Mouse (Mus musculus): ENCODE measurements around the gene Eml3. TPM values are rescaled to one million over a fixed set of nuclear protein-coding genes. Genes with fewer than 3 reads are reported as not detected.
"Not testable (repeated sequence)": the region's sequence is repeated elsewhere in the genome, so short reads cannot be mapped to it uniquely, and the experiment has no call there.

Gene Eml3
- total and polyA plus RNA-seq, 3 experiments: 16.6 to 23.4 TPM; not detected in 1

DNA sequence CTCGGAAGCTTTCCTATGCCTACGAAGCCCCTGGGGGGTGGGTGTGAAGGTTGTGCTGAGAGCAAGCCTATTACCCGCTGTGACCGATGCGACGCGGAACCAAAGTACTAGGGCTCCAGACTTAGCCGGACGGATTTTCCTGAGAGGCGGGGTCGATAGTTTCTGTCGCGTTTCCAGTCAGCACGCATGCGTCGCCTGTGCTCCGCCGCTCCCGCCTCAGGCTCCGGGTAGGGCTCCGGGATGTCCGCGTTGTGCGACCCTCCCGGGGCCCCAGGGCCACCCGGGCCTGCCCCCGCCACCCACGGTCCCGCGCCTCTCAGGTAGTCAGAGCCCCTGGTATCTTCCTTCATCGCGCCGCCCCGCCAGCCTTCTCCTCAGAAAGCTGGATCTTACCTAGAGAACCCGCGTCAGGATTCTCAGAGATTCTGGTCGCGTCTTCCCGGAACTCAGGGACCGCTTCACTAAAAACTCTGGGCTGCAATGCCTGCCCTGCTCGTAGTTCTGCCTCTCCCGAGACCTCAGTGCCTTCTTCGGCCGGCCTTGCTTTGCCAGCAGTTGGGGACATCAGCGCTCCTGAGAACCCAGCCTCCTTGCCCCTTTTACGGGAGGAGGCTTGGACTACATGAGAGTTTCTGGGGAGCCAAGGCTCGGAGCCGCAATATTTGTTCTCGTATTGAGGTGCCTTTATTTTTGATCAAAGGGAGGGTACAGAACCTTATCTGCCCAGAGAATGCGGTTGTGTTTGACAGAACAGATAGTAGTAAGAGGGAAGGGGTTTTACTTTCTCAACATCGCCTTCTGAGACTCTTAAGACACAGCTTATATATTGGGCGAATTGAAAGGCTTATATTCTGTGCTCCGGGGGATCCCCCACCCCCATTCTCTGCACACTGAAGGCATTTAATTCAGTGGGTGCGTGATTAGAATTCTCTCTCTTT is 36.3 kb upstream of the Eml3 start, which contains the start of gene Ints5 (continued):
- no peak for TF ChIP-seq MEF2A (IDR thresholded peaks at IDR 0.05; ENCODE audit: extremely low read depth, insufficient replicate concordance, low read depth, low read length, poor library complexity, severe bottlenecking)
- TF ChIP-seq EP300 (IDR thresholded peaks at IDR 0.05; ENCODE audit: low read depth in 1 of 2, low read length in 2 of 2): peak in 1 of 2 experiments; percentile 46; a peak in 1 of 4 replicates
- peak; percentile 90 for TF ChIP-seq SIN3A (IDR thresholded peaks at IDR 0.05; ENCODE audit: low read length)
- TF ChIP-seq ZMIZ1 (IDR thresholded peaks at IDR 0.05; ENCODE audit: low read depth, low read length): peak; percentile 57
- no peak; the same call in 1 of the 2 replicates for TF ChIP-seq MXI1 (IDR thresholded peaks at IDR 0.05; ENCODE audit: low read depth, low read length)
- peak; percentile 91 for TF ChIP-seq MYC (IDR thresholded peaks at IDR 0.05; ENCODE audit: low read depth, low read length)
- peak; percentile 23; the same call in 1 of the 2 replicates for TF ChIP-seq RCOR1 (IDR thresholded peaks at IDR 0.05; ENCODE audit: low read depth, low read length)
- peak; percentile 85 for TF ChIP-seq GATA1 (IDR thresholded peaks at IDR 0.05; ENCODE audit: low read depth, low read length)
- peak; percentile 35 for TF ChIP-seq ETS1 (IDR thresholded peaks at IDR 0.05; ENCODE audit: low read depth, low read length)

DNA sequence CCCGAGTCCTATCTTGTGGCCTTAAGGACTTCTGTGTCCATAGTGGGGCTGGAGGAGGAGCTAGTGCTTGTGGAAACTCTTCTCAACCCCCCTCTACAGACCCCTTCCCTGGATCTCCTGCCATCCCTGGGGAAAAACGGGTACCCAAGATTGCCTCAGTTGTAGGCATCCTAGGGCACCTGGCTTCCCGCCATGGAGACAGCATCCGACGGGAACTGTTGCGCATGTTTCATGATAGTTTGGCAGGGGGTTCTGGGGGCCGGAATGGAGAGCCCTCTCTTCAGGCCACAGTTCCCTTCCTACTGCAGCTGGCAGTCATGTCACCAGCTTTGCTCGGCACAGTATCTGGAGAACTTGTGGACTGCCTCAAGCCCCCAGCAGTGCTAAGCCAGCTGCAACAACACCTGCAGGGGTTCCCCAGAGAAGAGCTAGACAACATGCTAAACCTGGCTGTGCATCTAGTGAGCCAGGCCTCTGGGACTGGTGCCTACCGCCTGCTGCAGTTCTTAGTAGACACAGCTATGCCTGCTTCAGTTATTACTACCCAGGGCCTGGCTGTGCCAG is 33.9 kb upstream of the Eml3 start:
- H3K9me3 ChIP-seq (replicated peaks; ENCODE audit: insufficient read depth, low read length): no peaks in the 10 kb centered on the region
- TF ChIP-seq BHLHE40 (IDR thresholded peaks at IDR 0.05; ENCODE audit: borderline replicate concordance, low read depth, low read length): no peak
- no peak for TF ChIP-seq MYC (IDR thresholded peaks at IDR 0.05; ENCODE audit: low read depth, low read length)
- TF ChIP-seq SIN3A (IDR thresholded peaks at IDR 0.05; ENCODE audit: low read length): no peak
- no peak for TF ChIP-seq HCFC1 (IDR thresholded peaks at IDR 0.05; ENCODE audit: low read depth, low read length)
- TF ChIP-seq NRF1 (IDR thresholded peaks at IDR 0.05; ENCODE audit: insufficient read depth, low read depth, low read length, poor library complexity, severe bottlenecking): no peak
- TF ChIP-seq ETS1 (IDR thresholded peaks at IDR 0.05; ENCODE audit: low read depth, low read length): no peak
- no peak for TF ChIP-seq CHD1 (IDR thresholded peaks at IDR 0.05; ENCODE audit: low read depth, low read length)
- no peak for TF ChIP-seq GATA1 (IDR thresholded peaks at IDR 0.05; ENCODE audit: low read depth, low read length)
- TF ChIP-seq MAZ (IDR thresholded peaks at IDR 0.05; ENCODE audit: low read depth, low read length): no peak
- no peak for TF ChIP-seq ZC3H11A (IDR thresholded peaks at IDR 0.05; ENCODE audit: low read depth, low read length)
- TF ChIP-seq CHD2 (IDR thresholded peaks at IDR 0.05; ENCODE audit: low read length): no peak
- TF ChIP-seq EP300 (IDR thresholded peaks at IDR 0.05; ENCODE audit: low read depth in 1 of 2, low read length in 2 of 2): no peak
- no peak for TF ChIP-seq CTCF (IDR thresholded peaks at IDR 0.05 in 2 of 3, conservative IDR thresholded peaks at IDR 0.05 in 1 of 3; ENCODE audit: control insufficient read depth in 1 of 3, insufficient read depth in 1 of 3, low read depth in 2 of 3, low read length in 3 of 3, poor library complexity in 1 of 3, severe bottlenecking in 1 of 3)
- no peak for TF ChIP-seq SMC3 (IDR thresholded peaks at IDR 0.05; ENCODE audit: low read depth, low read length)
- TF ChIP-seq TCF12 (IDR thresholded peaks at IDR 0.05; ENCODE audit: low read depth, low read length): no peak
- TF ChIP-seq ZMIZ1 (IDR thresholded peaks at IDR 0.05; ENCODE audit: low read depth, low read length): no peak
- no peak for TF ChIP-seq E2F4 (IDR thresholded peaks at IDR 0.05; ENCODE audit: borderline replicate concordance, low read depth, low read length)
- TF ChIP-seq TBP (IDR thresholded peaks at IDR 0.05; ENCODE audit: low read depth, low read length): no peak
- no peak for TF ChIP-seq ZKSCAN1 (IDR thresholded peaks at IDR 0.05; ENCODE audit: low read depth, low read length)
- TF ChIP-seq UBTF (IDR thresholded peaks at IDR 0.05; ENCODE audit: borderline replicate concordance, insufficient read depth, low read depth, low read length): no peak
- no peak overlapping the region for H3K27ac ChIP-seq (ENCODE audit: control insufficient read depth, low read depth, low read length)
- no peak overlapping the region; the same call in 1 of the 2 replicates for H3K9ac ChIP-seq (ENCODE audit: control insufficient read depth, low read depth, low read length, poor library complexity, severe bottlenecking)
- H3K36me3 ChIP-seq (ENCODE audit: control insufficient read depth in 1 of 2, insufficient read depth in 2 of 2, low read length in 2 of 2): peaks cover 0 to 44% of the 10 kb centered on the region in 2 experiments; a peak in 2 of 4 replicates
- peaks cover 52% of the 10 kb centered on the region for H3K79me2 ChIP-seq (ENCODE audit: control insufficient read depth, insufficient read depth, low read length, poor library complexity)
- DNase-seq (ENCODE audit: low read depth, low spot score): no peak
- H3K27me3 ChIP-seq (ENCODE audit: control insufficient read depth in 1 of 2, insufficient read depth in 2 of 2, low read length in 2 of 2): no peaks in the 10 kb centered on the region
- H3K4me3 ChIP-seq (ENCODE audit: control insufficient read depth in 1 of 2, insufficient read depth in 1 of 2, low read depth in 2 of 2, low read length in 2 of 2): no peak overlapping the region
- peaks cover 5 to 21% of the 10 kb centered on the region in 2 experiments; a peak in 3 of 4 replicates for H3K4me1 ChIP-seq (ENCODE audit: control insufficient read depth in 1 of 2, insufficient read depth in 2 of 2, low read length in 2 of 2)

DNA sequence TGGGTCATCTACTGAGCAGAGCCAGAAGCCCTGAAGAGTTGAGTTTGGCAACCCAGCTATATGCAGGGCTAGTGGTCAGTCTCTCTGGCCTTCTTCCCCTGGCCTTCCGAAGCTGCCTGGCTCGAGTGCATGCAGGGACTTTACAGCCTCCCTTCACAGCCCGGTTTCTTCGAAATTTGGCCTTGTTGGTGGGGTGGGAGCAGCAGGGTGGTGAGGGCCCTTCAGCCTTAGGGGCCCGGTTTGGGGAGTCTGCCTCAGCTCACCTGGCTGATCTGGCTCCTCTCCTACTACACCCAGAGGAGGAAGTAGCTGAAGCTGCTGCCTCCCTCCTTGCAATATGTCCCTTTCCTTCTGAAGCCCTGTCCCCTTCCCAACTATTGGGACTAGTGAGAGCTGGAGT is 33.1 kb upstream of the Eml3 start:
- Histone ChIP-seq H3K27ac (ENCODE audit: control insufficient read depth, low read depth, low read length) (peak overlapping the region; percentile 96), H3K9ac (ENCODE audit: control insufficient read depth, low read depth, low read length, poor library complexity, severe bottlenecking) (peak overlapping the region; percentile 81), H3K79me2 (ENCODE audit: control insufficient read depth, insufficient read depth, low read length, poor library complexity) (peaks cover 51% of the 10 kb centered on the region), H3K4me1 (ENCODE audit: control insufficient read depth in 1 of 2, insufficient read depth in 2 of 2, low read length in 2 of 2) (peaks cover 5 to 21% of the 10 kb centered on the region in 2 experiments; a peak in 3 of 4 replicates), H3K36me3 (ENCODE audit: control insufficient read depth in 1 of 2, insufficient read depth in 2 of 2, low read length in 2 of 2) (peaks cover 0 to 41% of the 10 kb centered on the region in 2 experiments; a peak in 2 of 4 replicates)
- not testable (repeated sequence) for H3K27me3 ChIP-seq (ENCODE audit: control insufficient read depth in 1 of 2, insufficient read depth in 2 of 2, low read length in 2 of 2); H3K9me3 ChIP-seq (replicated peaks; ENCODE audit: insufficient read depth, low read length); H3K4me3 ChIP-seq (ENCODE audit: control insufficient read depth in 1 of 2, insufficient read depth in 1 of 2, low read depth in 2 of 2, low read length in 2 of 2)
- DNase-seq (ENCODE audit: low read depth, low spot score): peak; percentile 27
